Mouse (Mus musculus) duodenum, adult 2 months (tissue): ENCODE data around the gene Pnliprp2. TPM values are rescaled to one million over a fixed set of nuclear protein-coding genes. Genes with fewer than 3 reads are reported as not detected.

Experiments
- polyA plus RNA-seq: library from polyadenylated mRNA; depleted of rRNA; stranded (reverse); fragments of >200 nt; gene quantifications from 2 replicates; pipeline ENCODE4 v1.2.3, GENCODE M21; 2012; ENCODE audit warnings: low replicate concordance; rRNA removed

Pnliprp2 gene
- polyA plus RNA-seq = 18.4 and 26.3 TPM in 2 replicates

DNA sequence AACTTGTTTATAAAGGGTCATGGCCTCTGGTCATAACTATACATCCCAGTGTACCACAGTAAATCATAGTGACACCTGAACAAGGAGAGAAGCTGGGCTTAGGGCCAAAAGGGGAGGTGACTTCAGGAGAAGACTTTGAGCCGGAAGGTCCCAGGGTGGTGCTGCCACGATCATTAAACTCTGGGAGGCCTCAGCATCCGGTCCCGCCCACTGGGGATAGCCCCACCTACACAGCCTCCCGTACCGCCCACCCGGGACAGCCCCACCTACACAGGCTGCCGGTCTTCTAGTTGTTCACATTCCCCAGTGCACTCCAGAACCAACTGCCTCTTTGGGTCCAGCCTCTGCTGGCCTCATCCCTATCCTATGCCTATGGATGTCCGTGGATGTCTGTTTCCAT is at the start of gene Pnliprp2:
Pnliprp2 (plus strand) TSS at position 297 of the 400 bp plus-strand sequence.

DNA sequence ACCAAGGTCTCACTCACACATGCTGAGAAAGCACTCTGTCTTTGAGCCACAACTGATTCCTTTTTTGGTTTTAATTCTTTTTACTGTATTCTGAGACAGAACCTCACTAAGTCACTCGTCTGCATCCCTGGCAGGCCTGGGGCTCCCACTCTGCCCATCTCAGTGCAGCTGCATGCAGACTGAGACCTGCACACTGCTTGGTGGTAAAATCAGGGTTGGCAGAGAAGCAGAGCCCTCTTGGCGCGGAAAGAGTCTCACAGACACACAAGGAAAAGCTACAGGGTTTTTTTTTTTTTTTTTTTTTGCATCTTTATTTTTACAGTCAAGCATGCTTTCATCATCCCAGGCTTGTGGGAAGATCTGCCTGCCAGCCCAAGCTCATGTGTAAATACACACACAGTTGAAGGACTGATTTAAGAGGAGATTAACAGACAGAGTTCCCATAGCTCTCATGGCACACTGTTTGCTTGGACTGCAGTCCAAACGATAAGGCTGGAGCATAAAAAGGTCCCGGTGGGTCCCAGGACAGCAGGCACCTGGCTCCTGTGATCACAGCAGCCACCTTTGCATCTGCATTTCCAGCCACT is 31.0 kb upstream of the Pnliprp2 start, which contains the start of gene Pnliprp1:
Pnliprp1 (plus strand) TSS at position 443 of the 587 bp plus-strand sequence.

DNA sequence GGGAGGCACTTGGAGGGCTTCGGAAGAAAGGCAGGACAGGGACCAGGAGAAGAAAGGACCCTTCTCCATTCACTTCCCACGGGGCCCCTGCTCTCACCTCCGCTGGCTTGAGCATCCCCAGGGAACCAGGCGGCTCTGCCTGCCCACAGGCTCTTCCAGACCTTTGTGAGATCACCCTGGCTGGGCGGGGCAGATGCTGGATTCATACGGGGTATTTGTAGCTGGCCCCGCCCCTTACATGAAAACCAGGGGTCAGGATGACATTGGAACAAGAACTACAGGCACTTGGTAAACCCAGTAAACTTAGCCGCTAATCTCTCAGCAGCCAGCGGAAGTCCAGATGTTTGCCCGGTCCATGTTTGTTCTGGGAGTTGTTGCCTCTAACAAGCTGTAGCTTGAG is 34.8 kb downstream of the Pnliprp2 start, which contains the start of gene 1700019N19Rik:
1700019N19Rik (minus strand) TSS at position 178 of the 400 bp plus-strand sequence.

Other genes with a start within 250 kb of the Pnliprp2 start
- not detected in 2 replicates for gene Ccdc172, start 247.7 kb upstream of the Pnliprp2 start, polyA plus RNA-seq
- 2.1 and 1,796 TPM in 2 replicates for gene Pnlip, start 107.2 kb upstream of the Pnliprp2 start, polyA plus RNA-seq
- gene Pnliprp1, start 30.8 kb upstream of the Pnliprp2 start, polyA plus RNA-seq = 1.9 and 174 TPM in 2 replicates
- gene 1700019N19Rik, start 34.7 kb downstream of the Pnliprp2 start, polyA plus RNA-seq = not detected in 2 replicates
- gene Eno4, start 183.7 kb downstream of the Pnliprp2 start, polyA plus RNA-seq = not detected in 2 replicates
- 4.1 and 6.1 TPM in 2 replicates for gene Hspa12a, start 183.9 kb downstream of the Pnliprp2 start, polyA plus RNA-seq